Mouse (Mus musculus): Measurements from ENCODE around the gene Ppp6r1.

Ppp6r1 gene

DNA sequence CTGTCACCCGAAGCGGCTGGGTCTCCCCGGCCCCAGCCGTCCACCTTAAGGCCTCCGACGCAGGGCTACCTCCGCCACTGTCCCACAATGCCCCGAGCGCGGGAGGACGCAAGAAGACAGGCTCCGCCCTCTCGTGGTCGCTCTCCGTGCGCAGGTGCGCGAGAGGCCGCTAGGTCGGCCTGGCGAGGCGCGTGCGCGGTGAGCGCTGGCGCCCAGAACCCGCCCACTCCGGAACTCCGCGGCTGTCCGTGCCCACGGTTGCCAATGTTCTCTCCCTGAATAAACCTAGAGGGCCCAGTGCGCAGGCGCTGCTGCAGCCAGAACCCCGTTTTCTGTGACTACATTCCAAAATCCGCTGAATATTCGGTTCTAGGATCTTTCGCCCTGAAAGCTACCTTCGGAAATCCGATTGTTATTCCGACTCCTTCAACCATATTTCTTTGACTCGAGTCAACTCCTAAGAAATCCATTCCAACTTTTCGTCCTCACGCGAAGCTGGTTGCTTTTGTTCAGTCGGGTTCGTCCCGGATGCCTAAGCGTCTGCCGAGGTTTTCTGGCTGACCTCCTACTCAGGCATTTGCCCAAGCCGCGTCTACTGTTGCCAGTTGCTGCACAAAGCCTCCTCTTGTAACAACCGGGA is at the start of gene Ppp6r1:
Ppp6r1 (minus strand) TSS at position 108 of the 640 bp plus-strand sequence.
- DNase-seq: peak; percentile 97

DNA sequence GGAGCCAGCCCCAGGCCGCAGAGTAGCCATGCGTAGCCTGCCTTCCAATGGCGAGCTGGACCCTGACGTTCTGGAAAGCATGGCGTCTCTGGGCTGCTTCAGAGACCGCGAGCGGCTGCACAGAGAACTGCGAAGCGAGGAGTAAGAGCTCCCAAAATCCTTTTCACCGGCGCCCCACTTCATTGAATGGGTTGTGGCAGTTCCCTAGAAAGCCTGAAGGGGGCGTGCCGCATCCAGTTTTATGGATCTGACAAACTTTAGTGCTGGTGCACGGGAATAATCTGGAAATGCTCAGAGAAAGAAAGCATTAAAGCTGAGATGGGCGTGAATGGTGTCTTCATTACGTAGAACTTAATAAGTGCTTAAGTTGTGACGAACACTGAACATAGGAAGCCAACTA is 46.3 kb upstream of the Ppp6r1 start:
- peak; percentile 54 for DNase-seq

DNA sequence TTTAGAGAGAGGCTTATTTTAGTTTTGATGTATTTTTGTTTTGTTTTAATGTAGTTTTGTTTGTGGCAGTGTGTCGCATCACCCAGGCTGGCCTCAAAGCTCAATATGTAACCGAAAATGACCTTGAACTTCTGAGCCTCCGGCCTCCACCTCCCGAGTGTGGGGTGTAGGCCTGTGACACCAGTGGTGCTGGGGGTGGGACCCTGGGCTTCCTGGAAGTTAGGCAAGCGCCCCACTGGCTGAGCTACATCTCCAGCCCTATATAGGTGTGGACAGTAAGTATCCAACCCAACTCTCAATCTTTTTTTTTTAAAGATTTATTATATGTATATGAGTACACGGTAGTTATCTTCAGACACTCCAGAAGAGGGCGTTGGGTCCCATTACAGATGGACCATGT is 44.4 kb upstream of the Ppp6r1 start:
- no peak for DNase-seq

DNA sequence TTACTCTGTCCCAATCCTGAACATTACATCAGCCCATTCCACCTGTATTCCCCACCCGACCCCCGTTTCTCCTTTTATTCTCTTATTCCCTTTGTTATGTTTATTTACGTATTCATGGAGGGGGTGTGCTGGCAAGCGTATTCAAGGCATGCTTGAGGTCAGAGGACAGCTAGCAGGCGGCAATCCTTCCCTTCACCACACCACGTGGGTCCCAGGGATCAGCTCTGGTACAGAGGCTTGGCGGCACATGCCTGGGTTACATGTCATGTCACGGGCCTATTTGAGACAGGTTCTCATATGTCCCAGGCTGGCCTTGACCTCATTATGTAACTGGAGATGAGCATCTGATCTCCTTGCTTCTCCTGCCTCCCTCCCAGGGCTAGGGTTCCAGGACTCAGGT is 43.5 kb upstream of the Ppp6r1 start:
- no peak for DNase-seq

DNA sequence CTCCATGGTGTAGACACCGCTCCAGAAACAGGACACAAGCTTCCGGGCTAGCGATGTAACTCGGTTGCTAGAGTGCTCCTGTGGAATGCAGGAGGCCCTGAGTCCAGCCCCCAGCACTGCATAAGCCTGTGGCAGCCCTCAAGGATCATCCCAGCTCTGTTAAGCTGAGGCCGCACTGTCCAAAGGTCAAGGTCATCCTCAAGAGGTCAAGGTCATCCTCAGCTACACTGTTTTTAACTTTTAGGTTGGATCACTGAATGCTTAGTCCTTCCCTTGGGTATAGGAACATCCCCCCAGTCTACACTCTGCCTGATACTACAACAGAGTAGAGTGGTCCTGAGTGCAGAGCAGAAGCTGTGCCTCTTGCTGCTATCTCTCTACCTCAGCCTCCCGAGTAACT is 34.2 kb upstream of the Ppp6r1 start:
- no peak for DNase-seq

DNA sequence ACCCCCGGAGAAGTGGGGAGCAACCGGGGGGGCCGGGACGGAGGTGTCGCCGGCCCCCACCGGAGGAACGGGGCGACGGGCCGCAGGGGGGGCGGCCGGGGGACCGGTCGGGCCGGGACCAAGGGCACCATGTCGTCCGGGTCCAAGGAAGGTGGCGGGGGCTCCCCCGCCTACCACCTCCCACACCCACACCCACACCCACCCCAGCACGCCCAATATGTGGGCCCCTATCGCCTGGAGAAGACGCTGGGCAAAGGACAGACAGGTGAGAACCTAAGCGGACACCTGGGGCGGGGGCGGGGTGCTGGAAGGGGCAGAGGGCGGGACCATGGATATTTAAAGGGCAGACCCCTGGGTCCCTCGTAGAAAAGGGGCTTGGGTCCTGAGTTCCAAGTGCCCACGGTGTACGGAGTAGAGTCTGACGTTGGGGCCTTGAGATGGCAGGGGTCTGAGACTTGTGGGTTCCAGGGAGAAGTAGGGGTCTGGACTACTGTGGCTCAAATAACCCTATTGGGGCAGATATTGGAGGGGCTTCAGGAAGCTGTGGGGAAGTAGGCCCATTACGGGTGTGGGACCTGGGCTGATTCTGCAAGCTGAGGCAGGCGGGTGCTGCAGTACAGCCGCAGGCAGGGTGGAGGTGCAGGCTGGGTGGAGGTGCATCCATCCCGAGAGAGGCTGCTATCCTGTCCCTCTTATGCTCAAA is 32.3 kb upstream of the Ppp6r1 start:
- DNase-seq: no peak

DNA sequence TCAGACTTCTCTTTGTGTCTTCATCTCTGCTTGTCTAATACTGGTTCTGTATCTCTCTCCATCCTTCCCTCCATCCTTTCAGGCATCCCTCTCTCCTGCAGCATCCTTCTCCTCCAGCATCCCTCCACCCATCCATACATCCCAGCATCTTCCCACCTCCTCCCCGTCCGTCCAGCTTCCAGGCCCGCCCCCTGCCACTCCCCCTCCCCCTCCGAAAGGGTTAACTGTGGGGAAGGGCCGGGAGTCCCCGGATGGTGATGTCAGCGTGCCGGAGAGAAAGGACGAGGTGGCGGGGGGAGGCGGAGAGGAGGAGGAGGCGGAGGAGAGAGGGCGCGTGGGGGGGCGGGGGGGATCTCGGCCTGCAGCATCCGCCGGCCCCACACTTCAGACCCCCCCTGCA is 31.6 kb upstream of the Ppp6r1 start, which contains the start of gene Brsk1:
Brsk1 (plus strand) TSS at position 218 of the 400 bp plus-strand sequence.
- DNase-seq: no peak

DNA sequence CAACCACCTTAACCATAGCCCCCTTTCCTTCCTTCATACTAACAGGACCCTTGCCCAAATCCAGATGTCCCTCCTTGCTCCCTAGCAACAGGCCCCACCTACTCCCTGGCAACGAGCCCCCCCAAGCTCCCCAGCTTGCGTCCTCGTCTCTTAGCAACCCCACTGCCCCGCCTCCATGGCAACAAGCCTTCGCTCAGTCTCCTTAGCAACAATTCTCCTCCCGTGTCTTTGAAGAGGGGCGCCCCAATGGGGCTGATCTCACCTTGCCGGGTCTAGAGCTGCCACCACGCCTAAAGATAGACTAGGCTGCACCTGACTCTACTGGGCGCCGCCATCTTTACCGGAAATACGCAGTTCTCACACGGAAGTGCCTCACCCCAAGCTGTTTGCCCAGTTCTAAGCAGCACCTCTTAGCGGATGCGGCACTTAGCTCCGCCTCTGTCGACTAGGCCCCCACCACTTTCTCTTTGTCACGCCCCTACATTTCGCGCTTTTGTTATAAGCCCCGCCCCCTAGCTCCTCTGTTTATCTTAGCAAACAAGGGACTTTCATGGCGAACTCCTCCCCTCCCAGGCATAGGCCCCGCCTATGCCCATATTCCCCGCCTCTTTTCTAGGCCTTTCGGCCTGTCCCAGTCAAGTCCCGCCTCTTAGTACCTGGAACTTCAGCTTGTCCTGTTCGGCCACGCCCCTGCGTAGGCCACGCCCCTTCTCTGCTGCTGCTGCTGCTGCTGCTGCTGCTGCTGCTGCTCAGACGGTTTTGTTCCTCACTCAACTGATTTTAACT is 26.0 kb upstream of the Ppp6r1 start, which contains the start of gene Hspbp1:
Hspbp1 (minus strand) TSS at position 437 of the 786 bp plus-strand sequence.
- DNase-seq: peak; percentile 96

DNA sequence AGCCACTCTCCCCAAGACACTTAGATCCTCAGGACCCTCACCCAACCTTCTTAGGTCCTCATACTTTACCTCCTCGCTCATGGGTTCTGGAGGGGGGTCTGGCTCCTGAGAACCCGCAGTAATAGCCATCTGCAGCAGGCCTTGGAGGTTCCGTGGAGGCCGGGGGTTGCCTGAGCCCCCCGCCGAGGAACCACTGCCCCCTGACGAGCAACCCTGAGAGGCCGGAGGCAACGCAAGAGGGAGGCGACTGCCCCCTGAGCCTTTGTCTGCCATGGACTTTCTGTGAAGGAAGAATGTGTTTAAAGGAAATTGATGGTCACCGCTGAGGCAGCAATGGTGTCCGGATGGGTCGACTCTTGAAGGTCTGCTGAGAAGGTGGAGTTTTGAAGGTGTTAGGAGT is 25.4 kb upstream of the Ppp6r1 start:
- no peak for DNase-seq

DNA sequence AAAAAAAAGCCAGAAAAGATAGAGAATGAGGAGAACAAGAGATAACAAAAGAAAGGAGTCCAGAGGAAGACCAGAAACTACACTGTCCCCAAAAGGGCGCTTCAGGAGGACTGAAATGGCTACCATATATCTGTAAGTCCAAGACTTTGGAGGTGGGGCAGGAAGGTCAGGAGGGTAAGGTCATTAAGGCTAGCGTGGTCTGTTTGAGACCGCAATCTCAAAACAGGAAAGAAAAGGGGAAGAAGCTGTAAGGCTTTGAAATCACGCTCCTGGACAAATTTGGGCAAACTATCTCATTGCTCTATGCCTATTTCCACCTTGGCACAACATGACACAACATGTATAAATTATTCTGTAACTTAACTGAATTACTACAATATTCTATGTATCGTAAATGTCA is 24.5 kb upstream of the Ppp6r1 start:
- DNase-seq: no peak

DNA sequence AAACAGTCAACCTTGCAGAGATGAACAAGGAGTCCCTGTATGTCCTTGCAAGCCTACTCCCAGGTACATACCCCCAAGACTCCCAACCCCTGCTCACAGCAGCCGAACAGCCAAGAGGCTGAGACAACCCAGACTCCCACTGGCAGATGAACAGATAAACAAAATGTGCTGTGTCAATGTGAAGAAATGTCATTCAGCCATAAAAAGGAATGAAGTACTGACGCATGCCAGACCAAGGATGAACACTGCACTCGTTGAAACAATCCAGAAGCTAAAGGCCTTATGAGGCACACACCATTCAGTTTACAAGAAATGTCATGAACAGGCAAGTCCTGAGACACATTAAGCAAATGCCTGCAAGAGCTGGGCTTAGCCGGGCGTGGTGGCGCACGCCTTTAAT is 16.4 kb upstream of the Ppp6r1 start:
- DNase-seq: no peak

DNA sequence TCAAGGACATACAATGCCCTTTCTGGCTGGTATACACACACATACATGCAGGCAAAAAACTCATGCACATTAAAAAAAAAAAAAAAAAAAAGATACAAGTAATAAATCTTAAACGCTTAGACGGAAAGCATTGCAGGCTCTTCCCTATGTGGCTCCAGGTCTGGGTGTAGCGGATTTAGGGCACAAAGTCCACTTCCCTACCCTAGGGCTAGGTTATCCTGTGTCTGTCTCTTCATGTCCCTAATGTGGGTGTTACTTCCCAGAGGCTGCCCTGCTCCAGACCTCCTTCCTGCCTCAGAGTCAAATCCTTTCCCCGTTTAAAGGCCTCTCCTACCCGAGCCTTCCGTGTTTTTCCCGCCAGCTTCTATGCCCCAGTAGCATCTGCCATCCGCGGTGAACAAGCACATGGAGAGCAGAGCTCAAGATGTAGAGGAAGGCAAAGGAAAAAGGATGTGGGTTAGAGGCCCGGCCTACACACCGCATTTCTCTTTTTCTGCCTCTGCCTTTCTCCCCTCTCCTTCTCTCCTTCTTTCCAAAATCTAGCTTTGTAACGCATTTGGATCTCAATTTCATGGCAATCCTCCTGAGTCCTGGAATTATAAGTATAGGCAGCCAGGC is 15.4 kb upstream of the Ppp6r1 start:
- no peak for DNase-seq

DNA sequence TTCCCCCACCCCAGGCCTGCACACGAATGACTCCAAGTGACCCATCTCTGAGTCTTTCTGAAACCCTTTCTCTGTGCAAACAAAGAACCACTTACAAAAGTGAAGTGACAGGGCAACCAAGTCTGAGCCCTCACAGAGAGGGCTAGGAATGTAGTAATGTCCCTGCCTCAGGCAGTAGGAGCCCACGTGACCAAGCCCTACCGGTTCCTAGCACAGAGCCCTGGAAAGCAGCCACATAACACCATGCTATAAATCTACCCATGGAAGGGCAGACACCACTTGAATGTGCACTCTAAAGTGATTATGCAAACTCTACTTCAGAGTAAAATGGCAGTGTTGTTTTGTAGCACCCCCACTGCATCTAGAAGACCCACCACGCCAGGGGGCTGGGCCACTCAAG is 13.1 kb upstream of the Ppp6r1 start:
- DNase-seq: peak; percentile 34

DNA sequence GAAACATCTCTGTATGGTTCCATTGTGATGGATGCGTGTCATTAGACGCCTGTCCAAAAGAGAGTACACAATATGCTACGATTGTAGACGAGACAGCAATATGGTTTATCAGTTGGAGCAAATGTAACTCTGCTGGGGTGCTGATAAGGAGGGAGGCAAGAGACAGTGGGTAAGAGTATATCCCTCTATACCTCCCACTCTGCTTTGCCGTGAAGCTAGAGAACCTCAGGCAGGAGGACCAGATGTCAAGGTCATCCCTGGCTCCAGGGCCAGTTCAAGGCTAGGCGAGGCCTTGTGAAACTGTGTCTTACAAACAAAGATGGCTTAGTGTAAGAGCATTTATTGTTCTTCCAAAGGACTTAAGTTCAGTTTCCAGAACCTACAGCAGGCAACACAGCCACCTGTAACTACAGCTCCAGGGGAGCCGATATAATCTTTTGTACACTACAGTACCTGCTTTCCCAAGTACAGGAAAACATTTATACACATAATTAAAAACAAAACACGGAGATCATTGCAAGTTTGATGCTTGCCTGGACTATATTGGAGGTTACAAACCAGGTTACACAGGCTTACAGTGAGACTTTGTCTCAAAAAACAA is 11.9 kb upstream of the Ppp6r1 start:
- no peak for DNase-seq

DNA sequence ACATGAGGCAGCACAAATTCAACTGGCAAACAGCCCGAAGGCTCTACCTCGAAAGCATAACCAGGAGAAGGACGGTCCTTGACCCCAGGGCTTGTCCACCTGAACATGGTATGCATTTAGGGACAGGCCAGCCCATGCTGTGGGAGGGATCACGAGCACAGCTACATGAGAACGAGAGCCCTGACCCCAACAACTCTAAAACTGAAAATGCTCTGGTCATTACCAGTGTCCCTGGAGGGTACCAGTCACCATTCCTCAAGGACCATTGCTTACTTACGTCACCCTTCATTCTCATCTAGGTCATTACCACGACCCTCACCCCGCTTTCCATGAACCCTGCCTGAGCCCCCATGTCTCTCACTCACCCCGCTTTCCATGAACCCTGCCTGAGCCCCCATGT is 10.3 kb upstream of the Ppp6r1 start:
- no peak for DNase-seq

DNA sequence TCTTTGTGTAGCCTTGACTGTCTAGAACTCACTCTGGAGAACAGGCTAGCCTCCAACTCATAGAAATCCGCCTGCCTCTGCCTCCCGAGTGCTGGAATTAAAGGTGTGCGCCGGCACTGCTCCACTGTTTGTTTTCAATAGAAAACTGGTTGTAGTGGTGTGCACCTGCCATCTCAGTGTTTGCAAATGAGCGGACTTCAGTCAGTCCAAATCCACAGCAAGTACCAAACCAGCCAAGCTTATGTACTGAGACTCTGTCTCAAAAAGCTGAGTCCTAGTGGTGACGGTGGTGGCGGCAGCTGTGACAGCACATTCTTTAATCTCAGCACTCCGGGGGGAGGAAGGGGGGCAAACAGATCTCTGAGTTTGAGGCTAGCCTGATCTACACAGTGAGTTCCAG is 9.7 kb upstream of the Ppp6r1 start:
- no peak for DNase-seq

DNA sequence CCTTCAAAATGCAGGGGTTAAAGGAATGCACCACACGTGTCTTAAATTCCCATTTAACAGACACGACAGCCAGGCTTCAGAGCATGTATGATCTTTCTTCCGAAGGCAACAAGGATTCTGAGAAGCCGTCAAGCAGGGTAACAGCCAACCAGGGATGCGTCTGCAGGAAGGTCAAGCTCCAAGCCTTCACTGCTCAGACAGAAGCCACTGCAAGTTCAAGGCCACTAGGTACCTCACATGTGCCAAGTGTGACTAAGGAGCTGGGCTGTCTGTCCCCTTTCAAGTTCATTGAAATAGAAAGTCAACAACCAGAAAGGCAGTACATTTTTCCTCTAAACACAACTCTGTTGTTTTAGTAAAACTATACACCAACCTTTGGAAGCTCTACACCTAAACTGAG is 8.1 kb upstream of the Ppp6r1 start:
- no peak for DNase-seq

DNA sequence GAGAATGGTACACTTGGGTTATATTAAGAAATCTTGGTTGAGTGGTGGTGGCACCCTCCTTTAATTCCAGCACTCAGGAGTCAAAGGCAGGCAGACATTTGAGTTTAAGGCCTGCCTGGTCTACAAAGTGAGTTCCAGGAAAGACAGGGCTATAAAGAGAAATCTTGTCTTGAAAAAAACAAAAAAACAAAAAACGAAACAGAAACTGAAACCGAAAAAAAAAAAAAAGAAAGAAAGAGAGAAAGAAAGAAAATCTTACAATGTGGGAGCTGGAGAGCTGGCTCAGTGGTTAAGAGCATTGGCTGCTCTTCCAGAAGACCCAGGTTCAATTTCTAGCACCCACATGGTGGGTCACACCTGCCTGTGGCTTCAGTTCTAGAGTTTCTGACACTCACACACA is 4.9 kb upstream of the Ppp6r1 start:
- no peak for DNase-seq

DNA sequence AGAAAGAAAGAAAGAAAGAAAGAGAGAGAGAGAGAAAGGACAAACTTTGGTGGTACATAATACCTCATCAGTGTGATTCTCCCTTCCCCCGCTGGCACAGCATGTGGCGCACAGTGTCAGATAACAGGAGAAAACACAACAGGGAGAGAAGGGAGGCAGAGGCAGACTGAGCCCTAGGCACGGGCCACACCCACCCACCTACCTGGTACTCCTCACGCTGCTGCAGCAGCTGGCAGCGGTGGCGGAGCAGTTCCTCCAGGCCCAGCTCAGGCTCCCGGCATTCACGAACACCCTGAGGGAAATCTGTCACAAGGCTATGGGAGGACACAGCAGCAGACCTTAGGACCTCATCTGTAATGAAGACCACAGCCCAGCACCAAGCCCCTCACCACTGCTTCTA is 4.4 kb upstream of the Ppp6r1 start:
- DNase-seq: no peak

DNA sequence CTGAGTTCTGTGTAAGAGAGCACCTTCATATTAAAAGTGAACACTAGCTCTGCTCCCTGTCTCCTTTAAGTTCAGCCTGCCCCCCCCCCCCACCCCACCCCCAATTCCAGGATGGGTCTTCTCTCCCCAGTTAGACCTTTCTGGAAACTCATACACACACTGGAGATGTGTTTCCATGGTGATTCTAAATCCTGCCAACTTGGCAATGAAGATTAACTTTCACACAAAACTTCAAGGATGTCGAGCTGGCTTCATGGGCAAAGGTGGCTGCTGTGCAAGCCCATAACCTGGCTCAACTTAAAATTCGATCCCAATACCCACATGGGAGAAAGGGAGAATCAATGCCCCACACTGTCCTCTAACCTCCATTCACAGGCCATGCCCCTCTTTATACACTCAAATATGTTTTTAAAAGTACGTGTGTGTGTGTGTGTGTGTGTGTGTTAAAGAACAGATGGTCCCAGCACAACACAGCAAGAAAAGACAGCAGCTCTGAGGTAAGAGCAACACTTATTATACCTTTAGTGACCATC is 1.2 kb upstream of the Ppp6r1 start:
- DNase-seq: no peak

DNA sequence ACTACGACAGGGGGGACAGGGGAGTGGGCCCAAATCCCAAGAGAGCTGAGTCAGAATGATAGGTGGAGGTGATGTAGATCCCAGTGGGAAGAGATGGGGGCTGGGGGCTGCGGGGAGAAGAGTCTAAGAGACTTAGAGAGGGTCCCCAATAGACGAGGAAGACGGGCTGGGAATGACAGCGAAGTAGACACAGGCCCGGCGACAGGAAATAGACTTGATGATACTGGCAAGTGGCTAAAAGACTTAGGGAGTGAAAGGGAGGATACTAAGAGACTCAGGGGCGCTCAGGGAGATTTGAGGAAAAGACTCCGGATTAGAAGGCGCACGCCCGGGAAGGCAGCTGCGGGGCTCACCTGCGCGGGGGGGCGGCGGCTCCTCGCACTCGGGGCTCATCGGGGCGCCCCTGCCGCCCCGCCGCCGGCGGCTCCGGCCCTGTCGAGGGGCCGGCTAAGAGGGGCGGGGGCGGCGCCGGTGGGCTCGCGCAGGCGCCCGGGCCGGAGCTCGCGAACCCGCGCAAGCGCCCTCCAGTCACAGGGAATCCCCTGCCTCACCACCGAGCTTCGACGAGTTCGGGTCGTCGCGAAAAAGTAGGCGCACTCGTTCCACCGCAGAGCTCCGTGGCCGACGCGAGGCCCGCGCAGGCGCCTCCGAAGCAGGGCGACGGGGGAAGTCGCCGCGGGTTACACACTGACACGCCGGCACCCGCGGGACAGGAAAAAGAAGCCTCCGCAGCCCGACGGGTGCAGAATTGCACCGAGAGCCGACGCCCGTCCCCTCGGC is 501 bp downstream of the Ppp6r1 start:
- DNase-seq: peak; percentile 43

All from kidney, adult 18-20 months (tissue).